Mouse (Mus musculus) adrenal gland, postnatal 14 days (tissue): Measurements from ENCODE around the gene Galnt3. TPM values are rescaled to one million over a fixed set of nuclear protein-coding genes. Genes with fewer than 3 reads are reported as not detected.

Source experiments
- DNase-seq: peaks from one replicate; pipeline ENCODE4 v3.0.0; 2021; ENCODE audit warnings: mixed read lengths
- total RNA-seq: library from RNA; stranded (reverse); gene quantifications from 2 replicates; pipeline ENCODE4 v1.2.3, GENCODE M21; 2021

The Galnt3 gene
- total RNA-seq, 1 experiment from 2014 or later: 1.1 TPM

GRCm38 (mm10) chr2:66107864-66108514 lies 16.8 kb downstream of the Galnt3 start:
- DNase-seq: no peak

DNA sequence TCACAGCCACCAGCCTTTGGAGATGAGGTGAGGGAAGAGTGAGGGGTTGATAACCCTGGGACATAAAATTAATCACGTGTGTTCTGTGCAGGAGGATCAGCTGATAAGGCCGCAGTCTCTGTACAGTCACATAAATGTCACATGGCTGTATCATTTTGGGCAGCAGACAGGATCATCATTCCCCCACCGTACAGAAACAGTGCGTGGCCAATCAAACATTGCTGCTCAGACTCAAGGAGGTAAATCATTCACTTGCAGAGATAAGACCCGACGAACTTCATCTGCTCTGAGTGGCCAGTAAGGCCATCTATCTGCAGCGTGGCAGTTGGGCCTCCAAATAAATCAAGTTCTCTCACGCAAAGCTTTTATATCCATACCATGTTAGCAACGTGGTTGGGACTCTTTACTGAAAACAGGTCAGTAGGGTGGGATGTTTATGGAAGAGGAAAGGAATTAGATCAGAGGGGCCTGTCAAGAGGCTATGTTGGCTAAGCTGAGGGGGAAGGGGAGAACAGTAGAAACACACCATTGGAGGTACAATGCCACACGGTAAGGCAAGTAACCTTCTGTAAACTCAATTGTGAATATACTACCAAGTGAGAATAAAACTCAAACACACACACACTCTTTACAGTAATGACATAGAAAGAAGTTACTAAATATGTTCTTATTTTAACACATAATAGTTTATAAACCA lies 20.9 kb downstream of the Galnt3 start:
- no peak for DNase-seq

DNA sequence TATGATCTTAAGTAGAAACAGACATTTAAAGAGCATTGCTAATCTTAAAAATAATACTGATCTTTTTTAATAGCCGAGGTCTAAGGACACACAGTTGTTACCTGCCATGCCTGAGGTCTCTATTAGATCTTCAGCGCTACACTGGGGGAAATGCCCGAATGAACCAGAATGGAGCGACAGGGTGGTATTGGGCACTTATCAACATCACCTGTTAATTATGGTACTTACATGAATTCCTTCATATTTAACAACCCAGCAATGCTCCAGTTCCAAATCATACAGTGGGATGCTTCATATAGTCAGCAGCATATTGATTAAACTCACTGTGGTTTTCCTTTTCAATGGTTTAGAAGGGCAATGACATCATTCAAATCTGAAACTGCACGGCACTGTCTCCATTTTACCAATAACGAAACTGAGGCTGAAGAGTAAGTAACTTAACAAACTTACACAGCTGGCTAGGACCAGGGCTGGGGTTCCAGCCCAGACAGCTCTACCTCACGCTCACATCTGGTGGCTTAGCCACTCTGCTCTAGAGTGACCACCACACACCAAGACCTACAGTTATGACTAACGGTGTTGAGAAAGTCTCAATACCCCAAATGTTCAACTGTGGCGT lies 23.0 kb downstream of the Galnt3 start:
- no peak for DNase-seq

- no peak for DNase-seq
These were observed 24.0 kb downstream of the Galnt3 start for GRCm38 (mm10) chr2:66100671-66101351.

DNA sequence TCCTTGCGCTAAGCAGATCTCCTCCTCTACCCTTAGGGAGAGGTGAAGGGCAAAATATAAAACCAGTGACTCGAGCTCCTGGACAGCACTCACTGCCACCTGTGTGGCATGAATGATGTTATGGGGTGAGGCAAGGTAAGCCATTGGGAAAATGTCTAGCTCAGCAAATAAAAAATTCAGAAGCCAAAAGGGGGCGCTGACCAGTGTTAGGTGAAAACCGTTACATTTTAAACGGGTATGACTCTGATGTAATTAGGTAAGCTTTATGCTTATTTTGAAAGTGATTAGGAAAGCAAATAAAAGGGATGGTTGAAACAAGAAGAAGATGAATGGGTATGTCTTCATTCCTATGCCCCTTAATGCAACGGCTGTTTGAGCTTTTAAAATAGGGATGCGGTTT lies 24.6 kb downstream of the Galnt3 start:
- no peak for DNase-seq

DNA sequence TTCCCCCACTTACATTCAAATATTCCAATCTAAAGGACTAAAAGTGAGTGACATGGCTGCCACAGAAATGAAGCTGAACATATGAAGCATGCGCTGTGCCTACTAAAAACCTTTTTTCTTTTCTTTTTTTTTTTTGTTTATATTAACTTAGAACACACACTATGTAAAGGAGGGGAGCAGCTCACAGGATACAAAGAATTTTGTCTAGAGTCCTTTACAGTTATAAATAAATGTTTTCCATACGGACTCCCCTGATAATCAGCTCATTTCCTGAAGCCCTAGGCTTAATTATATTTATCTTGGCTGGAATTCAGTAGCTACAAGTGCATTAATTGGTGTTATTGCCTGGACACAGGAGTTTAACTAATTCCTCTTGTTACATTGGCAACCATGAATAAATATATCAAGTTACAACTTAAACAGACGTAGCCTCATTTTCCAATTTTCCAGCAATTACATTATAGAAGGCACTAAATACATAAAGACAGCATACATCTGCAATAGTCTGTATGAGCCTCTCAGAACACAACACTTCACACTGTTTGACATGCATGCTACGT lies 30.1 kb downstream of the Galnt3 start:
- no peak for DNase-seq

DNA sequence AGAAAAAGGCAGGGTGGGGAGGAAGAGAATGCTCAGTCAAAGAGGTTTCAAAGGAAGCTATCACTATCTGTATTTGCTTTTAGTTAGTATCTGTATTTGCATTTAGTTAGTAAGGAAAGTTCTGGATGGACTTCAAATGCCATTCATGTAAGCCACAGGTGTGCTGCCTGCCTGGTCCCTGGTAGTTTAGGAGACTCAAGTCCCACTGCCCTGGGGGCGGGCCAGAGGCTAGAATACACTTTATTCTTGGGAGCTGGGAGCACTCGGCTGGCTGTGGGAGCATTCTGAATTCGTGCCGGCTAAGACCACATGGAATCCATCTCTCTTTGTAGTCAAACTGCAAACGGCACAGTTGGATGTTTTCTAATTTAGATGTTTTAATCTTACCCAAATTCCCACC lies 33.5 kb downstream of the Galnt3 start:
- DNase-seq: no peak

GRCm38 (mm10) chr2:66081876-66082275 lies 42.9 kb downstream of the Galnt3 start:
- DNase-seq: peak; percentile 41

DNA sequence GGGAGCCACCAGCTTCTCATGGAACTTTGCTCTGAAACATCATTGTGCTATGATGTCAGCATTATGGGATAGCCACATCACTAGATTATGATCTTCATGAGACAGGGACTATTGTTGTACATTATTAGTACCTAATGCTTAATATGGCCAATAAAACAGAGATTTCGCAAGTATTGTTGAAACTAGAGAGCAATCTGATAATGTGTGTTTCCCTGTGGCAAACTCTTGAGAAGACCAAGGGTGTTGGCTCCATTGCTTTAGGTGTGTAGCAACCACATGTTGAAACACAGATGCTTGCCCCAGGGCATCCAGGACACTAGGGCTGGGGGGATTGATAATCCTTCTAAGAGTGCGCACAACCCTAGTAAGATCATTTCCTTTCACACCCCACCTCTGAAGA lies 44.1 kb downstream of the Galnt3 start:
- DNase-seq: no peak

DNA sequence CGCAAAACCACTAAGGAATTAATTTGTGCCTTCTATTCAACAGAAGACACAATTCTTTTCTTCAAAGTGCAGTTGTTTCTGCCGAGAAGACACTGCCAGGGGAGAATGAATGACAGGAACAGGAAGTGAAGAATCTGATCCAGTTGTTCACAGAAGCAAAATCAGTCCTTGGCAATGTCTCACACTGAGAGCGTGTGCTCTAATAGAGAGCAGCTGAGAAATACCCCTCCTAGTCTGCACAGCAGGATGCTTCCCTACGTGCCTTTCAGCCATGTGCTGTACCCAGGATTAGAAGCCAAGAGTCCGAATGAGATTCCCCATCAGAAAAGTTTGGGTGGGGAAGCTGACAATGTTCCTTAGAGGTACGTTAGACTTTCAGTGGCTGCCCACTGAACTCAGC lies 55.3 kb downstream of the Galnt3 start:
- DNase-seq: no peak

GRCm38 (mm10) chr2:66063291-66063690 lies 61.5 kb downstream of the Galnt3 start:
- no peak for DNase-seq

- DNase-seq: no peak
These were observed 80.2 kb downstream of the Galnt3 start for GRCm38 (mm10) chr2:66044405-66045089.

DNA sequence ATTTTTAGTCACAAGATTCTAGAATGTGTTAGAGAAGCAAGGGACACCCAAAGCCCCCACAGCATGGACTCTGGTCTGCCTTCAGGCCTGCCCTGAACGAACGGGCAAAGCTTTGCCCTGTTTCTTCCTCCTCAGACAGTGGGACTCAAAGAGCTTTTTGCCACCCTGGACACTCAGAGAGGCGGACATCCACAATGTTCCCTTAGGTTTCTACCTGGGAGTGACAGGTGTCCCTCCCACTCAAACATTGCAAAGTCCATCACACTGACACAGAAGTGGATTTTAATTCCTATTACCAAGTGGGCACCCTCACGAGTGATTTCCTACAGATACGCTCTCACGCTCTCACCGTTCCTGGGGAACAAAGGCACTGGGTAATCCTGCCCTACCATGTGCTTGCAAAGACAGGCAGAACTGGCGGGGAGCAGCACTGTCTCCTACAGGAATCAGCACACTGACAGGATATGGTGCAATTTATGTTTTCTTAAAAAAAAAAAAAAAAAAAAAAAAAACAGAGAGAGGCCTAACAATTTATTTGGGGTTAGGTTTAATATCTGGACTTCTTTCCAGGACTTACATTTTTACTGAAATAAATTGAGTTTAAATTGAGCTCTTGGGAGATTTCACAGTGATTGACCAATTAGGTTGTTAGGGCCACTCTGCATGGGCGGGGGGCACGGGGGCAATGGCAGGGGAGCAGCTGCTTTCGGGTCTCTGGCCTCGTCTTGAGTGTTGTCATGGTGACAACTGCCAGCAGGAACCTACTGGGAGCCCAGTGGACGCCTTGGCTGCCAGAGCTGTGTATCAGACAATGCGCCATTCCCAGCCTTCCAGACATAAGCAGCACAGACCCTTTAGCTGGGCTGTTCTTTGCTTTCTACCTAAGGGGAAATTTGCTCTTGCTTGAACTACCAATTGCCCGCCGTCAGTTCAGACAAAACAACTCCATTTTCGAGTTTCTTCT lies 81.1 kb downstream of the Galnt3 start:
- no peak for DNase-seq

GRCm38 (mm10) chr2:66041917-66042419 lies 82.8 kb downstream of the Galnt3 start:
- peak; percentile 47 for DNase-seq

GRCm38 (mm10) chr2:66041203-66041916 lies 83.4 kb downstream of the Galnt3 start:
- DNase-seq: no peak

- no peak for DNase-seq
These were observed 84.2 kb downstream of the Galnt3 start for GRCm38 (mm10) chr2:66040611-66041010.

GRCm38 (mm10) chr2:66034907-66035679 lies 89.7 kb downstream of the Galnt3 start:
- no peak for DNase-seq
